Mouse (Mus musculus) stomach, postnatal 0 days (tissue): Measurements from ENCODE around the gene Cops6. TPM values are rescaled to one million over a fixed set of nuclear protein-coding genes. Genes with fewer than 3 reads are reported as not detected.
A peak's percentile ranks its signal among the peaks of the same experiment; 100 is the strongest.

Experiments used
- ATAC-seq: fragments of 200-750 bp; cut with Nextera tagmentation; 2 replicates; pipeline ENCODE4 v1.8.0; 2017; ENCODE audit not compliant: low FRiP score, low TSS enrichment
- DNase-seq: peaks from one replicate; pipeline ENCODE4 v3.0.0-alpha.2; 2016; ENCODE audit warnings: low spot score
- H3K27ac ChIP-seq: fragments of 300-500 bp; sonication (generic); replicated peaks from 2 replicates; pipeline ENCODE4 v1.5.1; 2014; ENCODE audit warnings: mild to moderate bottlenecking, control low read depth
- H3K27me3 ChIP-seq: fragments of 300-500 bp; sonication (generic); 2 replicates; pipeline ENCODE4 v1.6.1; 2014; ENCODE audit warnings: low read length; ENCODE audit not compliant: control insufficient read depth, insufficient read depth
- H3K36me3 ChIP-seq: fragments of 300-500 bp; sonication (generic); 2 replicates; pipeline ENCODE4 v1.6.1; 2014; ENCODE audit warnings: low read length, mixed read lengths; ENCODE audit not compliant: control insufficient read depth, insufficient read depth
- H3K4me1 ChIP-seq: fragments of 300-500 bp; sonication (generic); replicated peaks from 2 replicates; pipeline ENCODE4 v1.6.1; 2014; ENCODE audit warnings: antibody characterized with exemption; ENCODE audit not compliant: control insufficient read depth, insufficient read depth
- H3K4me2 ChIP-seq: fragments of 300-500 bp; sonication (generic); replicated peaks from 2 replicates; pipeline ENCODE4 v1.6.1; 2014; ENCODE audit warnings: low read depth, mild to moderate bottlenecking, control low read depth, moderate library complexity
- H3K4me3 ChIP-seq: fragments of 300-500 bp; sonication (generic); 2 replicates; pipeline ENCODE4 v1.5.1; 2014; ENCODE audit warnings: low read depth, low read length, control low read depth
- H3K9ac ChIP-seq: fragments of 300-500 bp; sonication (generic); 2 replicates; pipeline ENCODE4 v1.6.1; 2014; ENCODE audit warnings: mild to moderate bottlenecking, low read length, control low read depth, mixed read lengths
- H3K9me3 ChIP-seq: fragments of 300-500 bp; sonication (generic); 2 replicates; pipeline ENCODE4 v1.6.1; 2016; ENCODE audit warnings: low read length; ENCODE audit not compliant: control insufficient read depth
- CTCF ChIP-seq: IDR thresholded peaks from 2 replicates; pipeline ENCODE4 v1.5.1; 2016; ENCODE audit warnings: antibody characterized with exemption, low read depth, mild to moderate bottlenecking, moderate library complexity
- EP300 ChIP-seq: optimal IDR thresholded peaks from 2 replicates; pipeline ENCODE3; 2016; ENCODE audit warnings: antibody characterized with exemption
- WGBS: fragments of 180-500 bp; shearing (Covaris S2); extraction: QIAGEN DNeasy Blood & Tissue Kit; methylation state at CpG from one replicate; pipeline ENCODE4 v1.1.7; 2014; 5-methylcytosine and 5-hydroxymethylcytosine counted together
- polyA plus RNA-seq: library from polyadenylated mRNA; unstranded; fragments of >200 nt; fragmentation: Nextera tagmentation; extraction: Ambion mirVana; gene quantifications from 2 replicates; pipeline ENCODE4 v1.2.1, GENCODE M21; 2015

Cops6 gene
- polyA plus RNA-seq, 1 experiment from 2014 or later, result 180 TPM

GRCm38 (mm10) chr5:138171695-138172491 is 11.0 kb downstream of the Cops6 start, which contains the start of the genes Ap4m1 and Mcm7:
Gene Ap4m1 (plus strand): TSS chr5:138172002.
Gene Mcm7 (minus strand): TSS chr5:138172422.
- Histone ChIP-seq H3K4me1 (no peaks in the 10 kb centered on the region), H3K4me2 (peak within 1 kb of the TSS; percentile 97), H3K4me3 (peak within 1 kb of the TSS; percentile 65), H3K27me3 (no peaks in the 10 kb centered on the region), H3K9me3 (no peaks in the 10 kb centered on the region), H3K36me3 (peaks cover 18% of the 10 kb centered on the region), H3K9ac (peak within 1 kb of the TSS; percentile 73), H3K27ac (peak within 1 kb of the TSS; percentile 91)
- DNase-seq, result peak; percentile 98
- WGBS, result under 1% methylated on average over 54 of the region's 54 CpGs
- TF ChIP-seq EP300 (no peak), CTCF (peak; percentile 55)
- peak; percentile 91 for ATAC-seq

GRCm38 (mm10) chr5:138173217-138173616 is 12.3 kb downstream of the Cops6 start:
- Histone ChIP-seq H3K36me3 (peaks cover 22% of the 10 kb centered on the region), H3K27ac (no peak overlapping the region), H3K4me1 (no peaks in the 10 kb centered on the region), H3K4me3 (no peak overlapping the region), H3K4me2 (no peak overlapping the region), H3K9me3 (no peaks in the 10 kb centered on the region), H3K27me3 (no peaks in the 10 kb centered on the region), H3K9ac (no peak overlapping the region)
- DNase-seq (no peak), ATAC-seq (no peak)
- TF ChIP-seq CTCF (no peak), EP300 (no peak)
- WGBS, result 75% methylated on average over 3 of the region's 3 CpGs

GRCm38 (mm10) chr5:138186950-138187638 is 26.2 kb downstream of the Cops6 start, which contains the start of the genes Taf6 and Cnpy4:
Gene Taf6 (minus strand): TSS chr5:138187451.
Gene Cnpy4 (plus strand): TSS chr5:138187485.
- H3K4me3 ChIP-seq, result peak within 1 kb of the TSS; percentile 83
- peak within 1 kb of the TSS; percentile 78 for H3K4me2 ChIP-seq
- DNase-seq (peak; percentile 85), ATAC-seq (peak; percentile 84)
- no peaks in the 10 kb centered on the region for H3K27me3 ChIP-seq
- no peaks in the 10 kb centered on the region for H3K4me1 ChIP-seq
- peaks cover 6% of the 10 kb centered on the region for H3K36me3 ChIP-seq
- peak; percentile 100 for TF ChIP-seq EP300
- no peak for TF ChIP-seq CTCF
- 0% methylated on average over 31 of the region's 31 CpGs for WGBS
- H3K27ac ChIP-seq, result peak within 1 kb of the TSS; percentile 81
- H3K9ac ChIP-seq, result peak within 1 kb of the TSS; percentile 76
- H3K9me3 ChIP-seq, result no peaks in the 10 kb centered on the region

GRCm38 (mm10) chr5:138187661-138188306 is 26.9 kb downstream of the Cops6 start:
- Histone ChIP-seq H3K9me3 (no peaks in the 10 kb centered on the region), H3K4me1 (no peaks in the 10 kb centered on the region), H3K4me3 (peak overlapping the region; percentile 83), H3K4me2 (peak overlapping the region; percentile 78), H3K36me3 (peaks cover 4% of the 10 kb centered on the region; the same call in 1 of the 2 replicates), H3K9ac (peak overlapping the region; percentile 76), H3K27ac (peak overlapping the region; percentile 81; the same call in 1 of the 2 replicates), H3K27me3 (no peaks in the 10 kb centered on the region)
- 0% methylated on average over 10 of the region's 10 CpGs for WGBS
- DNase-seq, result peak; percentile 62
- ATAC-seq, result peak; percentile 87
- no peak for TF ChIP-seq CTCF
- TF ChIP-seq EP300, result no peak

GRCm38 (mm10) chr5:138193771-138194727 is 33.2 kb downstream of the Cops6 start, which contains the start of gene Mblac1:
Gene Mblac1 (plus strand): TSS chr5:138194314.
- H3K9me3 ChIP-seq, result no peaks in the 10 kb centered on the region
- peak within 1 kb of the TSS; percentile 83 for H3K9ac ChIP-seq
- 5% methylated on average over 53 of the region's 54 CpGs for WGBS
- peak within 1 kb of the TSS; percentile 95 for H3K4me2 ChIP-seq
- TF ChIP-seq EP300, result no peak
- TF ChIP-seq CTCF, result peak; percentile 10; the same call in 1 of the 2 replicates
- peak within 1 kb of the TSS; percentile 70 for H3K4me3 ChIP-seq
- peak within 1 kb of the TSS; percentile 89 for H3K27ac ChIP-seq
- peak; percentile 83 for DNase-seq
- H3K27me3 ChIP-seq, result no peaks in the 10 kb centered on the region
- H3K36me3 ChIP-seq, result no peaks in the 10 kb centered on the region
- peaks cover 3% of the 10 kb centered on the region for H3K4me1 ChIP-seq
- peak; percentile 86 for ATAC-seq
